ENCODE assay signal across 8 mouse cellular contexts in the genomic region with DNA sequence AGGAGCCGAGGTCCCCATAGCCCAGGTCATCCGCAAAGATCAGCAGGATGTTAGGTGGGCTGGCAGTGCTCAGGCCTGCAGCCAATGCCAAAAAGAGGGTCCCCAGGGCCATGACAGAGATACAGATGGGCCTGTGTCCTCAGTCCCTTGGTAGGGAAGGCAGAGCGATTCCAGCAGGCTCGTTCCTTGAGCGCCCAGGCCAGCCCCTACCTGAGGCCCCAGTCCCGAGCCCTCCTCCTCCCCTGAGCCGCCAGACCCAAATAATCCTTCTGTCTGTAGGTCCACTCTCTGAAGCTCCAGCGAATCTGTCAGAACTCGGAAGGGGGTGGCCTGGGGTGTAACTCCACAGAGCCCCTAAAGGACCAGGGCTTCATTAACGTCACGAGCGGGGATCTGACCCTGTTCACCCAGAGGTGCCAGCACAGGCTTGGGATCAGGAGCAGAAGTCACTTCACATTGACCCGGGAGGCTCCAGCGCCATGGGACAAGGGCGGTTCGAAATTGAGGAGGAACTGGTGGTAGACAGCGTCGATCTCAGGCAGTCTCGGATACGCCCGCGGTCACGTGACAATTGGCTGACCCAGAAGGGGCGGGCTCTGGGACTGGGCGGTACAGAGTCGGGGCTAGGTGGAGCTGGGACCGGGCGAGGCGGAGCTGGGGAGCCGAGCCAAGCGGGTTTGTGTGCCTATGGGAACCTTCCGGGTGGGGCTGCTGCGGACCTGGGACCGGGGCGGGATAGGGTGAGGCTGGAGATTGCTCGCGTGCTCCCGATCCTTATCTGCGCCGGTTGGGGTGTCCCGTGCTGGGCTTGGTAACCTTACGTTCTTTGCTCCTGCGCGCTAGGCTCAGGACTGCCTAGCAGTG. TPM values are rescaled to one million over a fixed set of nuclear protein-coding genes. Genes with fewer than 3 reads are reported as not detected.
DNase-seq lines count a peak whose midpoint lies in the region; ATAC-seq lines count a peak whose summit lies in the region.

No protein-coding gene starts in this region.

- peak overlapping the region; percentile 50 for H3K4me3 ChIP-seq in hindbrain, embryonic 12.5 days

- H3K4me2 ChIP-seq in hindbrain, embryonic 12.5 days (replicated peaks) = peak overlapping the region; percentile 77

- H3K27ac ChIP-seq in hindbrain, embryonic 12.5 days = peak overlapping the region; percentile 68

- peak; percentile 93 for DNase-seq in Muller cell, postnatal 12 days (ENCODE audit: inconsistent ontology term)
- DNase-seq in cerebellum, postnatal 10 days = peak; percentile 97 to 98
- DNase-seq in frontal cortex, postnatal 10 days (ENCODE audit: low spot score in 2 of 2) = peak; percentile 88 to 90
- peak; percentile 77 to 87 for DNase-seq in layer of hippocampus, postnatal 25 days (ENCODE audit: extremely low spot score in 1 of 2, low spot score in 1 of 2)
- DNase-seq in lung, postnatal 25 days (ENCODE audit: low spot score) = peak; percentile 97
- peak; percentile 91 for DNase-seq in retina, embryonic 14.5 days (ENCODE audit: low spot score)
- DNase-seq in thymus, postnatal 4 days = peak; percentile 93

- no peaks in the 10 kb centered on the region for H3K36me3 ChIP-seq in hindbrain, embryonic 12.5 days

- peak overlapping the region; percentile 70 for H3K9ac ChIP-seq in hindbrain, embryonic 12.5 days

- peaks cover 9% of the 10 kb centered on the region for H3K4me1 ChIP-seq in hindbrain, embryonic 12.5 days

- no peaks in the 10 kb centered on the region for H3K27me3 ChIP-seq in hindbrain, embryonic 12.5 days

- WGBS in hindbrain, embryonic 12.5 days = 7% methylated on average over 44 of the region's 44 CpGs

- no peaks in the 10 kb centered on the region for H3K9me3 ChIP-seq in hindbrain, embryonic 12.5 days (replicated peaks)

- peak; percentile 97 for ATAC-seq in hindbrain, embryonic 12.5 days (ENCODE audit: low FRiP score)

RNA-seq across cellular contexts. Expression of a gene that starts 1.4 kb away (rescaled TPM):
- 19.5 and 19.8 TPM in 2 replicates for polyA plus RNA-seq in hindbrain, embryonic 12.5 days (2016; fragmentation: Nextera tagmentation; extraction: Ambion mirVana)
- total RNA-seq in layer of hippocampus, postnatal 25 days (2021) = 10 to 100 TPM; 29.4 to 29.6 TPM

RNA-seq across cellular contexts. Expression of a gene that starts 22.1 kb away (rescaled TPM):
- 53.3 and 56.7 TPM in 2 replicates for polyA plus RNA-seq in hindbrain, embryonic 12.5 days (2016; fragmentation: Nextera tagmentation; extraction: Ambion mirVana)
- total RNA-seq in layer of hippocampus, postnatal 25 days (2021) = 100 to 1,000 TPM; 242 to 243 TPM

RNA-seq across cellular contexts. Expression of a gene that starts 23.6 kb away (rescaled TPM):
- 7.5 and 8.1 TPM in 2 replicates for polyA plus RNA-seq in hindbrain, embryonic 12.5 days (2016; fragmentation: Nextera tagmentation; extraction: Ambion mirVana)
- 100 to 1,000 TPM; 235 to 265 TPM for total RNA-seq in layer of hippocampus, postnatal 25 days (2021)

RNA-seq across cellular contexts. Expression of a gene that starts 46.1 kb away (rescaled TPM):
- polyA plus RNA-seq in hindbrain, embryonic 12.5 days (2016; fragmentation: Nextera tagmentation; extraction: Ambion mirVana) = 67.4 and 72.0 TPM in 2 replicates
- 10 to 100 TPM; 34.3 to 43.4 TPM for total RNA-seq in layer of hippocampus, postnatal 25 days (2021)

RNA-seq across cellular contexts. Expression of a gene that starts 46.3 kb away (rescaled TPM):
- polyA plus RNA-seq in hindbrain, embryonic 12.5 days (2016; fragmentation: Nextera tagmentation; extraction: Ambion mirVana) = not detected in 2 replicates
- not detected for total RNA-seq in layer of hippocampus, postnatal 25 days (2021)

Comparison
In these comparisons a context has a peak if more than half of its experiments do, and no peak if none do; other contexts are left out.
1. Peak in every context shown above with its lines: DNase-seq, ATAC-seq, H3K4me3 ChIP-seq and H3K27ac ChIP-seq.